Mouse (Mus musculus) heart, embryonic 12.5 days (tissue): ENCODE results near the gene Ssna1. TPM values are rescaled to one million over a fixed set of nuclear protein-coding genes. Genes with fewer than 3 reads are reported as not detected.

ENCODE experiments used
- ATAC-seq: fragments of 200-750 bp; cut with Nextera tagmentation; 2 replicates; pipeline ENCODE4 v1.8.0; 2017; ENCODE audit warnings: moderate TSS enrichment, moderate library complexity; ENCODE audit not compliant: insufficient number of reproducible peaks, low FRiP score
- H3K27ac ChIP-seq: fragments of 300-500 bp; sonication (generic); 2 replicates; pipeline ENCODE4 v1.5.1; 2016; ENCODE audit warnings: mild to moderate bottlenecking, moderate library complexity; ENCODE audit not compliant: poor library complexity, severe bottlenecking
- H3K27me3 ChIP-seq: fragments of 300-500 bp; sonication (generic); replicated peaks from 2 replicates; pipeline ENCODE4 v1.6.1; 2016; ENCODE audit warnings: mild to moderate bottlenecking, moderate library complexity
- H3K36me3 ChIP-seq: fragments of 300-500 bp; sonication (generic); 2 replicates; pipeline ENCODE4 v1.6.1; 2016; ENCODE audit warnings: mild to moderate bottlenecking, moderate library complexity
- H3K4me1 ChIP-seq: fragments of 300-500 bp; sonication (generic); replicated peaks from 2 replicates; pipeline ENCODE4 v1.6.1; 2016; ENCODE audit warnings: mild to moderate bottlenecking
- H3K4me2 ChIP-seq: fragments of 300-500 bp; sonication (generic); 2 replicates; pipeline ENCODE4 v1.6.1; 2016; ENCODE audit warnings: mild to moderate bottlenecking, moderate library complexity
- H3K4me3 ChIP-seq: fragments of 300-500 bp; sonication (generic); 2 replicates; pipeline ENCODE4 v1.5.1; 2016; ENCODE audit warnings: mild to moderate bottlenecking
- H3K9ac ChIP-seq: fragments of 300-500 bp; sonication (generic); 2 replicates; pipeline ENCODE4 v1.6.1; 2016; ENCODE audit warnings: mild to moderate bottlenecking, moderate library complexity
- H3K9me3 ChIP-seq: fragments of 300-500 bp; sonication (generic); replicated peaks from 2 replicates; pipeline ENCODE4 v1.6.1; 2016; ENCODE audit warnings: mild to moderate bottlenecking, moderate library complexity
- WGBS: fragments of 180-500 bp; shearing (Covaris S2); methylation state at CpG from one replicate; pipeline ENCODE4 v1.1.7; 2016; 5-methylcytosine and 5-hydroxymethylcytosine counted together
- polyA plus RNA-seq: library from polyadenylated mRNA; unstranded; fragments of >200 nt; fragmentation: Nextera tagmentation; extraction: Ambion mirVana; gene quantifications from 2 replicates; pipeline ENCODE4 v1.2.1, GENCODE M21; 2016

Gene Ssna1
- polyA plus RNA-seq, 1 experiment from 2014 or later = 133 TPM

DNA sequence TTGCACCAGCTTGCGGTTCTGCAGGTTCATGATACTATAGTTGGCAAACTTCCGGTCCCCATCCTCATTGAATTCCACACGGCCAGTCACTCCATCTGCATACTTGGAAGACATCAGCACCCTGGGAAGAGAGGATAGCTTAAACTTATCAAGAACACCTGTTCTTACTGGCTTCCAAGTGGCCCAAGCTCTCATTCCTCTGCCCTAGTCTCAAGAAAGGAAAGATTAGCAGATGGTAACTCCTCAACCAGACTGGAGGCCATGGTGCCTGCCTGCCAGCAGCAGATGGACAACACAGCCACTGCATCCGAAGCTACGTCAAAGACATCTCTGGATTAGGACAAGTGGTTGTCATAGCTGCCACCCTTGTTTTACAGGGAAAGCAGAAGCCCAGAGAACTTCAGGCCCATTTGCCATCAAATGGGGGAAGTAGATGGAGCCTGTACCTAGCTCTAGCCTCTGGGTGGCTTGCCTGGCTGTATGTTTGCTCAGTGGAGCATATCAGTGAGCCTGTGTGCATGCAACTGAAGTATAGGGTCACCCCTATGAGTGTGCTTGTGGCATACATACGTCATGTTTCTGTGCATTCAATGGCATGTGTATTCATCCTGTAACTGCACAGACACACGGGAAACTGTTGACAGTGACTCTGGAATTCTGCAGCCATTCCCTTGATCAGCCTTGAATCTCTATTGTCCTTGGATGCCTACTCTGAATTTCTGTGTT lies 31.9 kb upstream of the Ssna1 start:
- 66% methylated on average over 7 of the region's 7 CpGs for WGBS
- peaks cover 12% of the 10 kb centered on the region; the same call in 1 of the 2 replicates for H3K4me1 ChIP-seq
- H3K4me3 ChIP-seq = peak overlapping the region; percentile 49; the same call in 1 of the 2 replicates
- H3K4me2 ChIP-seq = peak overlapping the region; percentile 87; the same call in 1 of the 2 replicates
- H3K36me3 ChIP-seq = no peaks in the 10 kb centered on the region
- peaks cover 70% of the 10 kb centered on the region for H3K27me3 ChIP-seq
- H3K27ac ChIP-seq = no peak overlapping the region
- H3K9ac ChIP-seq = no peak overlapping the region
- ATAC-seq = no peak
- no peaks in the 10 kb centered on the region for H3K9me3 ChIP-seq

DNA sequence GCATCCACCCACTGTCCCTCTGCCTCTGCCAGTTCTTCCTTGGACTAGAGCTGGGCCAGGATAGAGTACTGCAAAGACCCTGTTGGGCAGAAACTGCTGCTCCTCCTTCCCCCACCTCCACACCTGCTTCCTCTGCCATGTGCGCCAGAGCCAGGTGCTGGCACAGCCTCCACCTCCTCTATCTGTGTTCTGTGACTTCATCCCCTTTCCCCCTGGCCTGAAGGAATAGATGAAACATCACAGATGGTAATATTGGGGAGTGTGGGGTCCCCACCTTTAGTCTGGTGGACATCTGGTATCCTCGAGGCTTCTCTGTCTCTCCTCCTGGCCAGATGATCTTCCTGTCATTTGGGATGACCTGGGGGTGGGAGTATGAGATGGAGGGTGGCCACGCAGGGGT lies 31.2 kb upstream of the Ssna1 start:
- WGBS = 71% methylated on average over 3 of the region's 3 CpGs
- no peak overlapping the region for H3K27ac ChIP-seq
- H3K4me1 ChIP-seq = peaks cover 12% of the 10 kb centered on the region; the same call in 1 of the 2 replicates
- H3K9ac ChIP-seq = no peak overlapping the region
- no peak overlapping the region for H3K4me3 ChIP-seq
- no peak for ATAC-seq
- no peak overlapping the region for H3K4me2 ChIP-seq
- H3K27me3 ChIP-seq = peaks cover 65% of the 10 kb centered on the region
- no peaks in the 10 kb centered on the region for H3K36me3 ChIP-seq
- H3K9me3 ChIP-seq = no peaks in the 10 kb centered on the region

DNA sequence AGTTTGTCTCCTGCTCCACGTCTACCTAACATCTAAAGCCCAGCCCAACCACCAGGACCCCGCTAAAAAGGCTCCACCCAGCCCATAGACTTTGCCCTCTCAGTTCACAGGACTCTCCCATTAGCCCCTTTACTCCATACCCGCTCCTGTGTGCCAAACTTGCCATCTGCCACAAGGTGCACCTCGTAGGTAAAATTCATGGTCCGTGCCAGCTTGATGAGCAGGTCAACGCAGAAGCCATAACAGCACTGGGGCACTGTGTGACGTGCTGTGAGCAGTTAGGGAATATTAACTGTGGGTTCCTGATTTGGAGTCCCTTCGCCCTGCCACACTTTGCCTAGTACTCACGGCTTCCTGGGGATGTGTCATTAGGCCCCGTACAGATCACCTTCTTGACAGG lies 25.8 kb upstream of the Ssna1 start:
- peaks cover 65% of the 10 kb centered on the region for H3K27me3 ChIP-seq
- ATAC-seq = no peak
- 76% methylated on average over 10 of the region's 10 CpGs for WGBS

DNA sequence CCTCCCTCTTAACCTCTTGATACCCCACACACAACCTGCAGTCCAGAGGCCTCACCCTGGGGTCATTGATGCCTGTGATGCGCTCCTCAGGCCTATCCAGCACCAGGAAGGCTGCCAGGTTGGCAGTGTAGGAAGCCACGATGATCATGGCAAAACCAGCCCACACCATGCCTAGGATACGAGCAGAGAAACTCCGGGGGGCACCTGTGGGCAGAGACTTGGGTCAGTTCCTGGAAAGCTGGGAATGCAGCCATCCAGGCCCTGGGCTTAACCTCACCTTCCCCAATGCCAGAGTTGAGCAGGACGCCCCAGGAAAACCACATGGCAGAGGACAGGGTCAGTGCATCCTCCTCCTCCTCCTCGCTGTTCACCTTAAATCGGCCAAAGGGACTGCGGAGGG lies 24.9 kb upstream of the Ssna1 start:
- H3K36me3 ChIP-seq = no peaks in the 10 kb centered on the region
- no peak overlapping the region for H3K27ac ChIP-seq
- no peak for ATAC-seq
- WGBS = 57% methylated on average over 8 of the region's 8 CpGs
- H3K9me3 ChIP-seq = no peaks in the 10 kb centered on the region
- no peak overlapping the region for H3K4me3 ChIP-seq
- H3K4me2 ChIP-seq = no peak overlapping the region
- H3K9ac ChIP-seq = no peak overlapping the region
- peaks cover 6% of the 10 kb centered on the region for H3K4me1 ChIP-seq
- peaks cover 70% of the 10 kb centered on the region for H3K27me3 ChIP-seq

More for the DNA sequence above, 25.8 kb upstream of the Ssna1 start:
- no peak overlapping the region for H3K9ac ChIP-seq
- no peaks in the 10 kb centered on the region for H3K36me3 ChIP-seq
- no peak overlapping the region for H3K27ac ChIP-seq
- no peak overlapping the region for H3K4me3 ChIP-seq
- no peaks in the 10 kb centered on the region for H3K4me1 ChIP-seq
- no peak overlapping the region for H3K4me2 ChIP-seq
- H3K9me3 ChIP-seq = no peaks in the 10 kb centered on the region

- Histone ChIP-seq H3K9me3 (no peaks in the 10 kb centered on the region), H3K9ac (no peak overlapping the region), H3K27ac (no peak overlapping the region), H3K4me1 (peaks cover 32% of the 10 kb centered on the region), H3K4me2 (no peak overlapping the region), H3K36me3 (no peaks in the 10 kb centered on the region), H3K4me3 (no peak overlapping the region), H3K27me3 (peaks cover 99% of the 10 kb centered on the region)
- ATAC-seq = no peak
- 62% methylated on average over 9 of the region's 9 CpGs for WGBS
Measured at GRCm38 (mm10) chr2:25293706-25294105, 21.5 kb upstream of the Ssna1 start.

DNA sequence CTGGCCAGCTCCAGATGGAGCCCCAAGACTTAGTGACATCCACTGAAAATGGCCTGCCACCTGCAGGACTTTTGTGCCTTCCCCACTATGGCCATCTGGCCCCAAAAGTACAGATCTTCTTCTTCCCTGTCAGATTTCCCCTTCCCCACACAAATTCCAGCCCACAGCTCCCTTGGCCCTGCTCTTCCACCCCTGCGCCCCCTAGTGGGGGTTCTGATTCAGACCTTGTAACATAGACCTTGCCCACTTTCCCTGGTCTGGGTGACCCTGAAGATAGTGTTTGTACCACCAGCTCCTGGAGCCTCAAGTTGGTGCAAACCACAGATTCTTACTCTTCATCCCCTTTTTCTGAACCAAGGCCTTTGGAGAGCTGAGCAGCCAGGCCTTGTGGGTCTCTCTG lies 20.6 kb upstream of the Ssna1 start:
- Histone ChIP-seq H3K27me3 (peaks cover 100% of the 10 kb centered on the region), H3K4me1 (peaks cover 32% of the 10 kb centered on the region), H3K4me2 (peak overlapping the region; percentile 64), H3K4me3 (no peak overlapping the region), H3K9ac (no peak overlapping the region), H3K27ac (no peak overlapping the region), H3K9me3 (no peaks in the 10 kb centered on the region), H3K36me3 (no peaks in the 10 kb centered on the region)
- WGBS = 0% methylated on average over 1 of the region's 1 CpGs
- no peak for ATAC-seq

- peaks cover 35% of the 10 kb centered on the region for H3K4me1 ChIP-seq
- peak overlapping the region; percentile 52; the same call in 1 of the 2 replicates for H3K9ac ChIP-seq
- no peak for ATAC-seq
- H3K36me3 ChIP-seq = no peaks in the 10 kb centered on the region
- no peak overlapping the region for H3K27ac ChIP-seq
- H3K4me2 ChIP-seq = peak overlapping the region; percentile 64
- peak overlapping the region; percentile 41 for H3K4me3 ChIP-seq
- no peaks in the 10 kb centered on the region for H3K9me3 ChIP-seq
- 6% methylated on average over 43 of the region's 43 CpGs for WGBS
- peaks cover 99% of the 10 kb centered on the region for H3K27me3 ChIP-seq
Measured at GRCm38 (mm10) chr2:25292054-25292544, 19.9 kb upstream of the Ssna1 start.

DNA sequence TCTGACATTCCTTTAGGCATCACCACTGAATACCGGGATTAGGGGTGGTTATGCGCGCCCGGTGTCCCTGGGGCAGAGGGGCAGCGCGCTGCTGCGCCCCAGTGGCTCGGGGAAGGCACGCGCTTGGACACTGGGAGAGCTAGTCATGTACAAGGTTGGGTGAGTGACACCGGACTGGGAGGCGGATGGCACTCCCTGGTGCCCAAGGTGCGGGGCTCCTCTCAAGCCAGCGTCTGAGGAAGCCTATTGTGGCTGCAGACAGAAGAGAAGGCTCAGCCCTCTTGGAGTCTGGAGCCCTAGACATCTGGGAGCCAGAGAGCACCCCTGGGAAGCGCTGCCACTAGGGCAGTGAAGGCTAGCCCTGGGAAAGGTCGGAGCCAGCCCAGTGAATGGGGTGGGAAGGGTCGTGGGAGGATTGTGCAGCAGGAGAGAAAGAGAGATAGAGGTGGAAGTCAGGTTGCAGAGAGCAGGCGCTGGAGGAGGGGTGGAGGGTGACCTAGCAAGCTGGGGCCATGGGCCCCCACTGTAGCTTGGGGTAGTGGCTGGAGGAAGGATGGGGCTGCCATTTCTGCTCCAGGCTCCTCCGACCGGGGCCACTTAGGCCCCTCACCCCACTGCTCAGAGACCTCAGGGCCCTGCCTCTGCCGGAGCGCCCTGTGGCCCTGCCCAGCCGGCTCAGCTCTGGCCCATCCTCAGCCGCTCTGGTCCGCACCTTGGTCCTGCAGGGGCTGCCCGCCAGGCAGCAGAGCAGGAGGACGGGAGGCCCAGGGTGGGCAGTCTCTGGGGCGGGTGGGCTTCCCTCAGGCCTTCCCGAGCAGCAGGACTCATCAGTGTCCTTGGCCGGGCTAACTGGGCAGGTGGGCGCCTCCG lies 19.2 kb upstream of the Ssna1 start:
- Histone ChIP-seq H3K4me2 (peak overlapping the region; percentile 64), H3K9me3 (no peaks in the 10 kb centered on the region), H3K4me3 (peak overlapping the region; percentile 41), H3K27me3 (peaks cover 98% of the 10 kb centered on the region), H3K4me1 (peaks cover 42% of the 10 kb centered on the region), H3K36me3 (no peaks in the 10 kb centered on the region), H3K27ac (no peak overlapping the region), H3K9ac (0 out of 2 replicates have a peak overlapping the region, but pooled peaks have one; percentile 52)
- no peak for ATAC-seq
- WGBS = 6% methylated on average over 32 of the region's 32 CpGs

- Histone ChIP-seq H3K4me3 (peak overlapping the region; percentile 22), H3K9ac (no peak overlapping the region; the same call in 1 of the 2 replicates), H3K27ac (no peak overlapping the region), H3K4me1 (peaks cover 45% of the 10 kb centered on the region), H3K36me3 (peaks cover 6% of the 10 kb centered on the region), H3K4me2 (peak overlapping the region; percentile 52), H3K27me3 (peaks cover 94% of the 10 kb centered on the region), H3K9me3 (no peaks in the 10 kb centered on the region)
- 1% methylated on average over 18 of the region's 18 CpGs for WGBS
- no peak for ATAC-seq
Measured at GRCm38 (mm10) chr2:25290816-25291130, 18.5 kb upstream of the Ssna1 start.

- H3K27me3 ChIP-seq = peaks cover 89% of the 10 kb centered on the region
- ATAC-seq = no peak
- no peaks in the 10 kb centered on the region for H3K9me3 ChIP-seq
- 2% methylated on average over 54 of the region's 54 CpGs for whole genome bisulfite sequencing
- H3K9ac ChIP-seq = no peak overlapping the region
- peak overlapping the region; percentile 52 for H3K4me2 ChIP-seq
- no peak overlapping the region for H3K27ac ChIP-seq
- peaks cover 11% of the 10 kb centered on the region for H3K36me3 ChIP-seq
- H3K4me1 ChIP-seq = peaks cover 45% of the 10 kb centered on the region
- H3K4me3 ChIP-seq = peak overlapping the region; percentile 22
Measured at GRCm38 (mm10) chr2:25290101-25290815, 18.0 kb upstream of the Ssna1 start.

- Histone ChIP-seq H3K9ac (no peak within 1 kb of the TSS; the same call in 1 of the 2 replicates), H3K4me1 (peaks cover 45% of the 10 kb centered on the region), H3K4me2 (peak within 1 kb of the TSS; percentile 52), H3K27me3 (peaks cover 83% of the 10 kb centered on the region), H3K9me3 (no peaks in the 10 kb centered on the region), H3K27ac (no peak within 1 kb of the TSS), H3K4me3 (peak within 1 kb of the TSS; percentile 22), H3K36me3 (peaks cover 17% of the 10 kb centered on the region)
- ATAC-seq = no peak
- 16% methylated on average over 11 of the region's 11 CpGs for WGBS
Measured at GRCm38 (mm10) chr2:25289651-25290050, 17.4 kb upstream of the Ssna1 start, which contains the start of gene Lrrc26. TSS of gene Lrrc26 (plus strand) at chr2:25289915.
